Mouse (Mus musculus) heart, embryonic 16.5 days (tissue): ENCODE data around the gene Gm20388. TPM values are rescaled to one million over a fixed set of nuclear protein-coding genes. Genes with fewer than 3 reads are reported as not detected.
A peak's percentile ranks its signal among the peaks of the same experiment; 100 is the strongest.

Source experiments
- ATAC-seq: fragments of 200-750 bp; cut with Nextera tagmentation; replicated peaks from 2 replicates; pipeline ENCODE4 v1.8.0; 2017; ENCODE audit warnings: moderate number of reproducible peaks; ENCODE audit not compliant: insufficient read depth, low FRiP score; ENCODE audit errors: extremely low read depth
- H3K27ac ChIP-seq: fragments of 300-500 bp; sonication (generic); 2 replicates; pipeline ENCODE4 v1.5.1; 2014; ENCODE audit warnings: mild to moderate bottlenecking, low read length, control low read depth, moderate library complexity
- H3K27me3 ChIP-seq: fragments of 300-500 bp; sonication (generic); 2 replicates; pipeline ENCODE4 v1.6.1; 2014; ENCODE audit warnings: low read length, mixed read lengths; ENCODE audit not compliant: control insufficient read depth, insufficient read depth
- H3K36me3 ChIP-seq: fragments of 300-500 bp; sonication (generic); 2 replicates; pipeline ENCODE4 v1.6.1; 2014; ENCODE audit not compliant: control insufficient read depth, insufficient read depth
- H3K4me1 ChIP-seq: fragments of 300-500 bp; sonication (generic); 2 replicates; pipeline ENCODE4 v1.6.1; 2014; ENCODE audit warnings: low read length, mixed read lengths; ENCODE audit not compliant: control insufficient read depth, insufficient read depth
- H3K4me2 ChIP-seq: fragments of 300-500 bp; sonication (generic); 2 replicates; pipeline ENCODE4 v1.6.1; 2014; ENCODE audit warnings: low read depth, mild to moderate bottlenecking, control low read depth, low read length
- H3K4me3 ChIP-seq: fragments of 300-500 bp; sonication (generic); 2 replicates; pipeline ENCODE4 v1.5.1; 2014; ENCODE audit warnings: mild to moderate bottlenecking, control low read depth, low read length
- H3K9ac ChIP-seq: fragments of 300-500 bp; sonication (generic); 2 replicates; pipeline ENCODE4 v1.6.1; 2014; ENCODE audit warnings: low read length, control low read depth
- H3K9me3 ChIP-seq: fragments of 300-500 bp; sonication (generic); replicated peaks from 2 replicates; pipeline ENCODE4 v1.6.1; 2016; ENCODE audit warnings: low read length; ENCODE audit not compliant: control insufficient read depth
- WGBS: fragments of 180-500 bp; shearing (Covaris S2); extraction: QIAGEN DNeasy Blood & Tissue Kit; methylation state at CpG from one replicate; pipeline ENCODE4 v1.1.7; 2014; 5-methylcytosine and 5-hydroxymethylcytosine counted together
- polyA plus RNA-seq: library from polyadenylated mRNA; unstranded; fragments of >200 nt; fragmentation: Nextera tagmentation; extraction: Ambion mirVana; gene quantifications from 2 replicates; pipeline ENCODE4 v1.2.1, GENCODE M21; 2015

Gene Gm20388
- polyA plus RNA-seq, 1 experiment from 2014 or later = 4.5 TPM

DNA sequence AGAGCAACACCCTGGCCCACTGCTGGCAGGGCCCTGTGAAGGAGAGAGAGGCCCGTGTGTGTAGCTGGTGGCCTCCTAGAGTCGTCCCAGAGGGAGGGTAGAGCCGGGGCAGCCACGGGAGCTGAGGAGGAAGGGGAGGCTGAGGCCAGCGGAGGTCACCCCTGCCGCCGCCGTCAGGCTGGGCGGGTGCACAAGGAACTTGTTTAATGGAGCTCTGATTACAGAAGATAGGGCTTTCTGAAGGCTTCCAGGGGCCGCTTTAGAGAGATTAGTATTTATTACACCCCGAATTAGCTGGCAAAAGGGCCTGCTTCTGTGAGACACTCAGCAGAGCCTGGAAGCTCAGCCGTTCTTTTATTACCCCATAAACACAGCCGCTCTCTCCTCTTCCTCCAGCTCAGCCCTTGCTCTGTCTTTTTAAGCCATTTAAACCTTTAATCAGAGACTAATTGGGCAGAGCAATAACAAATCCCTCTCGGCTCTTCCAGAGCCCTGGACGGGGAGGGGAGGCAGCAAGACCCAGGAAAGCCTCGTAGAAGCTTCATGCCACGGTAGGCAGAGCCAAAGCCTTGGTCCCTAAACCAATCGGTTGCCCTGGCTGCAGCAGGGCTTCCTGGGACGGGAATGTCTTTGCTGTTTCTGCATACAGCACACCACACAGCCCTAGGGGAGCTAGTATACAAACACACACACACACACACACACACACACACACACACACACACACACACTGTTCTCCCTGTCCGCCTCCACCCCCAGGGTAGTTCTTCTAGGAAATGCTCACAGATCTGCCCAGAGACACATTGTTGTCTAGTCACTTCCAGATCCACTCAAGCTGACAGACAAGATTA is 1448.7 kb downstream of the Gm20388 start:
- Histone ChIP-seq H3K4me3 (no peak overlapping the region), H3K27ac (no peak overlapping the region; the same call in 1 of the 2 replicates), H3K36me3 (no peaks in the 10 kb centered on the region), H3K9ac (no peak overlapping the region), H3K4me1 (peaks cover 15% of the 10 kb centered on the region), H3K27me3 (no peaks in the 10 kb centered on the region), H3K9me3 (0 out of 2 replicates have a peak, but pooled peaks cover 2% of the 10 kb centered on the region), H3K4me2 (no peak overlapping the region)
- 24% methylated on average over 20 of the region's 20 CpGs for WGBS
- no peak for ATAC-seq

DNA sequence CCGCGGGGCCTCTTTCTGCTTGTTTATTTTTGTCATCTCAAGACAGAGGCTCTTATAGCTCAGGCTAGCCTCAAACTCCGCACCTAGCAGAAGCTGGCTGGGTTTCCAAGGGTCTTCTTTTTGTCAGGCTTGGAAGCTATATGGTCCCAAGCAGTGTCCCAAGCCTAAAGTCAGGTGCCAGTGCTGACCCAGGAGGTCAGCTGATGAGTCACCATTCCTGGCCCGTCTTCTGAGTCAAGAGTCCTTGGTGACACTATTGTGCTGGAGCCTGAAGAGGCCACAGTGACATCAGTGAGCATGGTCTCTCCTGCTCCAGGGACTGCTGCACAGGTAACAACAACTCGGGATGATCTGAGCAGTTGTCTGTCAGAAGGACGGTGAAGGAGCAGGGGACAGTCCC is 1449.4 kb downstream of the Gm20388 start:
- Histone ChIP-seq H3K4me1 (peaks cover 15% of the 10 kb centered on the region), H3K4me2 (no peak overlapping the region), H3K9me3 (0 out of 2 replicates have a peak, but pooled peaks cover 2% of the 10 kb centered on the region), H3K27me3 (no peaks in the 10 kb centered on the region), H3K27ac (no peak overlapping the region), H3K4me3 (no peak overlapping the region), H3K9ac (no peak overlapping the region), H3K36me3 (no peaks in the 10 kb centered on the region)
- 43% methylated on average over 6 of the region's 6 CpGs for WGBS
- no peak for ATAC-seq

DNA sequence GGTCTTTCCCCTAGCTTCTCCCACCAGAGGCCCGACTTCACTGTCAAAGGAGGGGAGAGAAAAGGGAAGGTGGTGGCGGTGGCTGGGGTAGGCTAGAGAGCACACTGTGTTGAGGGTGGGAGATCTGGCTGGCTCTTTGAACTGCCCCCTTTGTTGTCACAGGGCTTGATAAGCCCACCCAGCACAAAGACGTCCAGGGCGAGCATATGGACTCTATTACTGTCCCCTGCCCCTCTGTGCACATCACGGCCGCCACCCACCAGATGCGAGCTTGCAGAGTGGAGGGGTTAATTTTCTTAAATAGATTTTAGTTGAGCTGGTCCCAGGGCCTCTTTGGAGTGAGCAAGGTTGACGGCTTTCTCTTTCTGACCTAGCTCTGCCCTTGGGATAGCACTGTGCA is 1450.5 kb downstream of the Gm20388 start:
- ATAC-seq = no peak
- Histone ChIP-seq H3K27me3 (no peaks in the 10 kb centered on the region), H3K9me3 (0 out of 2 replicates have a peak, but pooled peaks cover 2% of the 10 kb centered on the region), H3K4me2 (no peak overlapping the region), H3K9ac (no peak overlapping the region), H3K4me3 (no peak overlapping the region), H3K36me3 (no peaks in the 10 kb centered on the region), H3K27ac (no peak overlapping the region), H3K4me1 (peaks cover 15% of the 10 kb centered on the region)
- 72% methylated on average over 8 of the region's 8 CpGs for WGBS

DNA sequence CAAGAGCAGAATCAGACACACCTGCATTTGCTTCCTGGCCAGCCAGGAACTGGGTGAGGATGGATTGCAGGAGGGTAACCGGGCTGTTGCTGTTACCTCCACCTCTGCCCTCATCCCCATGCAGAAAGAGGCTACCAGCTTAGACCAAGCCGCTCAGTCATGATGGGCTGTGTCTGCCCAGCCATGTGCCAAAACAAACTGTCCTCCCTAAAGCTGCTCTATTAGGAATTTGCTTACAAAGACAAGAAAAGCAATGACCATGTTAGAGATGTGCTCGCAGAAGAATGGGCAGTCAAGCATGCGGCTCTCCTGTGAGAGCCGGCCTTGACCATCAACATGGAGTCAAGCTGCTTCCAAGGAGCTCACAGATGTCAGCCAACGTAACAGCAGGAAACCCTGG is 1454.0 kb downstream of the Gm20388 start:
- no peaks in the 10 kb centered on the region for H3K36me3 ChIP-seq
- H3K27ac ChIP-seq = no peak overlapping the region
- H3K4me3 ChIP-seq = no peak overlapping the region
- H3K27me3 ChIP-seq = no peaks in the 10 kb centered on the region; the same call in 1 of the 2 replicates
- no peak overlapping the region for H3K4me2 ChIP-seq
- ATAC-seq = no peak
- peaks cover 8% of the 10 kb centered on the region for H3K4me1 ChIP-seq
- no peak overlapping the region for H3K9ac ChIP-seq
- H3K9me3 ChIP-seq = 0 out of 2 replicates have a peak, but pooled peaks cover 2% of the 10 kb centered on the region
- WGBS = 81% methylated on average over 6 of the region's 6 CpGs

DNA sequence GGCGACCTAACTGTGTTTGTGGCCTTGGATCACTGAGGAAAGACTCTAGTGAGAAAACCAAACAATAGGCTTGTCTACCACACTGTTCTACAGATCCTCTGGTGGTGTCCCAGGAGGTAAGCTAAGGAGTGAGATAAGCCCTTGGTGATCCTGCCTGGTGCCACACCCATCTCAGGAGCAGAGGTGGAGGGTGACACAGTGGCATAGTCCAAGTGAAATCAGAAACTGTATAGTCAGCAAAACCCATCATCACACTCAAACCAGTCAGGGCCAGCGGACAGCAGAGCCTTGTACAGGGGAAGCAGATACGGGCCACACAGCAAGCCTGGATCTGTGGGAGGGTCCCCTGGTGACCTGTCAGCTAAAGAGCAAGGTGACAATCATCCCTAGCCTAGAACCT is 1454.5 kb downstream of the Gm20388 start:
- ATAC-seq = no peak
- H3K27ac ChIP-seq = no peak overlapping the region
- H3K4me1 ChIP-seq = peaks cover 4% of the 10 kb centered on the region
- 86% methylated on average over 3 of the region's 3 CpGs for WGBS
- H3K36me3 ChIP-seq = no peaks in the 10 kb centered on the region
- 0 out of 2 replicates have a peak, but pooled peaks cover 2% of the 10 kb centered on the region for H3K9me3 ChIP-seq
- no peak overlapping the region for H3K4me2 ChIP-seq
- no peaks in the 10 kb centered on the region; the same call in 1 of the 2 replicates for H3K27me3 ChIP-seq
- no peak overlapping the region for H3K4me3 ChIP-seq
- H3K9ac ChIP-seq = no peak overlapping the region

DNA sequence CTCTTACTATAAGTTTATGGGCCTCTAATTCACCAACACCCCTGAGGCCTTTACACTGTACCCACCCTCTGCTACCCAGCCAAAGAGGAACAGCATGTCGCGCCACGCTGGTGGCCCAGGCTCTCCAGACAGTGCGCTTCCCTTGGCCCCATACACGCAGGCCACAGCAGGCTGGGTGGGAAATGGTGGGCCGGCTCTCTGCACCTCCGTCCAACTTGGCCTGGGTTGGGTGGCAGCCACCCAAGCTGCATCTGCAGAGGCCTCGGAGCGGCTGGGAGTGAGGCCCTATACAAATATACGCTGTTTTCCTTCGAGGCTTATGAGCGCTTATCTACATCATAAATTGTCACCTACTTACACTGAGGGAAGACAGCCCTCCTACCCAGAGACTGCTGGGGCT is 1456.0 kb downstream of the Gm20388 start:
- Histone ChIP-seq H3K36me3 (no peaks in the 10 kb centered on the region), H3K27ac (no peak overlapping the region), H3K4me1 (peaks cover 4% of the 10 kb centered on the region), H3K4me3 (no peak overlapping the region), H3K9ac (no peak overlapping the region), H3K27me3 (no peaks in the 10 kb centered on the region; the same call in 1 of the 2 replicates), H3K4me2 (no peak overlapping the region), H3K9me3 (0 out of 2 replicates have a peak, but pooled peaks cover 2% of the 10 kb centered on the region)
- 50% methylated on average over 12 of the region's 12 CpGs for WGBS
- ATAC-seq = peak; percentile 59; the same call in 1 of the 2 replicates

DNA sequence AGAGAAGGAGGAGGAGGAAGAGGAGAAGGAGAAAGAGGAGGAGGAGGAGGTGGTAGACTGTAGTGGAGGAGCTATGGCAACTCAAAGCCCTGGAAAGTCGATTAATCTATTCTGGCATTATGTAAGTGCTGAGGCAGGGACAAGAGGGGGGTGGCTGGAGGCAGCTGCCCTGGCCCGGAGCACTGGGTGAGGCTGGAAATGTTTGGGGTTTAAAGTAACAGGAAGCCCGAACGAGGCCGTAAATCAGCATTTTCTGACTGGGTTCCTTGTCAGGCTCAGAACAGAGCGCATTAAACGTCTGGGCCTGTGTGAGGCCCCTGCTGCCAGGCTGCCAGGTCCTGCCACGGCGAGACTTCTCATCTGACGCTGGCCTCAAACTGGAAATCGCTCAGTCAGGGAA is 1458.2 kb downstream of the Gm20388 start:
- Histone ChIP-seq H3K27ac (no peak overlapping the region), H3K27me3 (no peaks in the 10 kb centered on the region; the same call in 1 of the 2 replicates), H3K4me3 (no peak overlapping the region), H3K36me3 (no peaks in the 10 kb centered on the region), H3K9ac (no peak overlapping the region), H3K9me3 (no peaks in the 10 kb centered on the region), H3K4me1 (peaks cover 4% of the 10 kb centered on the region), H3K4me2 (no peak overlapping the region)
- ATAC-seq = no peak
- WGBS = 55% methylated on average over 11 of the region's 11 CpGs

DNA sequence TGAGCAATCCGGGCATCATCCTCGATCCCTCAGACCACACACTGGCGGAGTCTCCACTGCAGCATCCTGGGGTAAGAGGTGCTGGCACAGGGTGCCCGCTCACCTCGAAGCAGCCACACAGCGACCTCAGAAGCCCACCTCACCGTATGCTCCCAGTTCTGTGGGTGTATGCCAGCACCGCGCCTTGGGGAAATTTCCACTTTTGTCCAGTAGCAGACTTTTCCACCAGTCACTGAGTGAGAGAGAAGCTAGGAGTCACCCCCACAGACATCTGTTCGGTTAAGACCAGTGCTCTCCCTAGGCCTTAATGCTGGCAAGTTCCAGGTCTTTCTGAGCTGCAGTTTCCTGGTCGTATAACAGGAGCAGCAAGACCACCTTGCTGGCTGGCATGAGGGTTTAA is 1458.7 kb downstream of the Gm20388 start:
- 80% methylated on average over 11 of the region's 11 CpGs for WGBS
- Histone ChIP-seq H3K4me3 (no peak overlapping the region), H3K9me3 (no peaks in the 10 kb centered on the region), H3K27ac (no peak overlapping the region), H3K9ac (no peak overlapping the region), H3K4me2 (no peak overlapping the region), H3K36me3 (no peaks in the 10 kb centered on the region), H3K4me1 (peaks cover 7% of the 10 kb centered on the region), H3K27me3 (no peaks in the 10 kb centered on the region; the same call in 1 of the 2 replicates)
- ATAC-seq = no peak

DNA sequence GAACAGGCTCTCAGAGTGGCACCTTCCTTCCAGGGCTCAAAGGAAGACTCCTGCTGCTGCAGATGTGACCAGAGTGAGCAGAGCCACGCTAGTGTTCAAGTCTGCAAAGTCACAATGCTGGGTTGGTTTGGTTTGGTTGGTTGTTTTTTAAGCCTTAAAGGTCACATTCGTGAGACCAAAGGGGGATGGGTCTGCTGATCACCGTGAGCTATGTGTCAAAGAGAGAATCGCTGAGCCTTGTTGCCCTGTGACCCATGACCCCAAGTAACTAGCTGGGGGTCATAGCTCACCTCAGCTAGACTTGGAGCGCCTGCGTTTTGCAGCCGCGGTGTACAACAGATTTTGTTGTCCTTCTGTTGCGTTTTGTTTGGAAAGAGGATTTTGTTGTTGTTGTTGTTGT is 1460.6 kb downstream of the Gm20388 start:
- peaks cover 17% of the 10 kb centered on the region for H3K4me1 ChIP-seq

More for the DNA sequence above, 1460.6 kb downstream of the Gm20388 start:
- no peak overlapping the region for H3K4me2 ChIP-seq
- no peak overlapping the region for H3K27ac ChIP-seq
- H3K4me3 ChIP-seq = no peak overlapping the region
- H3K9ac ChIP-seq = no peak overlapping the region
- WGBS = 67% methylated on average over 9 of the region's 9 CpGs
- no peak for ATAC-seq
- H3K9me3 ChIP-seq = no peaks in the 10 kb centered on the region
- H3K27me3 ChIP-seq = no peaks in the 10 kb centered on the region; the same call in 1 of the 2 replicates
- H3K36me3 ChIP-seq = no peaks in the 10 kb centered on the region
